Mouse (Mus musculus) ovary, adult 2 months (tissue): ENCODE results near the gene Oscar. TPM values are rescaled to one million over a fixed set of nuclear protein-coding genes. Genes with fewer than 3 reads are reported as not detected.

Source experiments
- polyA plus RNA-seq: library from polyadenylated mRNA; depleted of rRNA; stranded (reverse); fragments of >200 nt; gene quantifications from 2 replicates; pipeline ENCODE4 v1.2.3, GENCODE M21; 2012; rRNA removed

Oscar gene
- polyA plus RNA-seq: 0.66 and 1.5 TPM in 2 replicates

GRCm38 (mm10) chr7:3616057-3616388 is at the start of gene Oscar:
Gene Oscar (minus strand): TSS chr7:3616157.

DNA sequence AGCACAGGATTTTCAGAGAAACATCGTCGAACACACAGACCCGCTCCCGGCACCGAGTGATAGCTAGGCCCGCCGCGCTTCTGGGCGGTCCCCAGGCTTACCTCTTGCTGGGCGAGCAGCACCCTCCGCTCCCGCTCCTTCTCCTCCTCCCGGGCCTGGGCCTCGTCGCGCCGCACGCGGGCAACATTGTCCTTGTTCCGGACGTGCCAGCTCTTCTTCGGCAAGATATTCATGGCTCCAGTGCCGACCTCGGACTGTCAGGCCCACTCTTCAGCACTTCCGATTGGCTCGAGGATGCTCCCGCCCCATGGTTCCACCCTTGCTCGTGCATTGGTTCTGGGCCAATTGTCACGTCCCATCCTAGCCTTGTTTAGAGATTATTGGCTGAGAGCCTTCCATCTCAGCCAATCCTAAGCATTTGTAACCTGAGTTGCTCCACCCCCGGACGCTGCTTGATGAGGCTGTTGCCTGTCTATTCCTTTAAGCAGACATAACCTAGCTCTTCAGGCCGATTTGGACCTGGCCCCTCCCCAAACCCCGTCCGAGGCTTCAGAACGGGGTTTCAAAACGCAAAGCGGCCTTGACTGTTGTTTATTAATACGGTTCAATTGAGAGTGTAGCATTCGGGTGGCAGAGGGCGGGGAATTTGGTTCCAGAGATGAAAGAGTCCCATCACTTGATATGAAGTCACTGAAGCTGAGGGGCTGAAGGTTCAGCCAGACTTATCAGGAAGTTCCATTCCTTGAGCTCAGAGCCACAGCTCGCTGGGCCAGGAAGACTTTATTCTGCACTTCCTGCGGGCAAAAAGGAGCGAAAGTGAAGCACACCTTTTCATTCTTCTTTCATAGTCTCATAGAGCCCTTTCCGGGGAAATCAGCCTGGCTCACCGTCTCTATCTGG is 49.5 kb upstream of the Oscar start, which contains the start of gene Leng1:
Leng1 (minus strand) TSS at position 626 of the 900 bp plus-strand sequence.

DNA sequence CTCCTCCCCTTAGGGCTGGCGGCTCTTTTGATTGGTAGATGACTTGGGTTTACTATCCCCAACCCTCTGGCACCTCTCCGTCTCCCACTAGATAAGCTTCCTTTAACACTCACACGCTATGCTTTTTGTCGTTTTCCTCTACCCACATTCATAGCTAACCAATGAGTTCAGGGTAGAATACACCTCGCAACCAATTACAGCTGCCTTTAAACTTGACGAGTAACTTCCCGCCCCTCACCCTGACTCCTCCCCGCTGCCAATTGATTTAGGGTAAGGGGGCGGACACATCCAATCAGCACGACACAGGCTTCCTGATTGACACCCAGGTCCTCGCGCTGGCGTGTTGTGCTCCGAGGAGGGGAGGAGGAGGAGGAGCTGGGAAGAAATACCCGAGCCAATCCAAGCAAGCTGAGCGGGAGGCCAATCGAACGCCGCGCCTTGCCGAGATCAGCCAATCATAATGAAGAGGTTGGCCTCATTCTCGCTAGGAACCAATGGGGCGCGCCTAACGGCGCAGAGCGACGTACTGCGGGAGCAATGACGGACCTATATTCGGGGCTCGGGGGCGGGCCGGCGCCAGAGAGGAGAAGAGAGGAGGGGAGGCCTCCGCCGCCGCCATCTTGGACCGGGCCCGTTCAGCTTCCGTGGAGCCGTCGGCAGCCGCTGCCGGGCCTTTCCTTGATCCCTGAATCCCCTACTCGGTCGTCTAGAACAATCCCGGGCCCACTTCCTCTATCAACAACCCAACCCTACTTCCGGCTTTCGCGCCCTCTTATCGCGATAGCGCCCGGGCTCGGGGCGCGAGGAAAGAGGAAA is 28.9 kb upstream of the Oscar start, which contains the start of gene Cnot3:
Cnot3 (plus strand) TSS at position 597 of the 816 bp plus-strand sequence.

DNA sequence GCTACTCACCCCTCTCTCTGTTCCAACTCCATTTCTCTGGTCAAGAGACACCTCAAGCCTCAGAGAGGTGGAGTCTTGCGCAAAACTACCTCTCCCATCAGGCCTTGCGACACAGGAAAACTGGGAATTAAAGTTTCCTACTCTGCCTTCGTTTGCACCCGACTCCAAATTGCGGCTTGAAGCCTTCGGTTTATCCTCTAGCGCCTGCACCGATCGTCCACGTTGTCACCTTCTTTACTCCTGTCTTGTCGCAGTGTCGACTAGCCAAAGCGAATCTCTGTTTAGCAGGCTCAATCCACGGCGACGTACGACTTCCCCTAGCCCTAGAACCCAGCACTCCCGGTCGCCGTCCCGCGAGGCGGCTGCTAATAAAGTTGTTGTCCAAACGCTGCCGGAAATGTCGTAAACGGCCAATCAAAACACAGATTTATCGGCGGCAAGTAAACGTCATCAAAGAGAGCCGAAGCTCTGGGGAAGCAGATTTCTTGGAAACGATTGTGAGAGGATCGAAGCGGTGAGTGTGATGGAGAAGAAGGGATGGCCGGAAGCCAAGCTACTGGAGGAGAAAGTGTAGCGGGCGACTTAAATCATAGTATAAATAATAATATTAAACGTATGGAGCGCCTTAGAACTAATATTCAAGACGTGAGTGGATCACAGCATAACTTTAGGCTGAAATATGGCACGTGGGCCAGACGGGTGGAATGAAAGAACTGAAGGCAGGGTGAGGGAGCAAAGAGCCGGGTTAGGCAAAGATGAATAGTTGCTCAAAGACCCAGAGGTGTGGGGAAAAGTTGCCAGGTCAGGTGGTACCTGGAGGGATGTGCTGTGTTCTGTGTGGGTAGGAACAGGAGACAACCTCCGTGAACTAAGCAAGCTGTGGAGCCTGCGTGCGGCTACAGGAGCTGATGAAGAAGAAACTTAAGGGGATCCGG is 13.9 kb upstream of the Oscar start, which contains the start of the genes Tfpt and Prpf31:
Tfpt (minus strand) TSS at position 387 of the 935 bp plus-strand sequence.
Prpf31 (plus strand) TSS at position 443 of the 935 bp plus-strand sequence.

GRCm38 (mm10) chr7:3617242-3617995 is 1.5 kb upstream of the Oscar start, which contains the start of gene Ndufa3:
Gene Ndufa3 (plus strand): TSS chr7:3617373.

Other genes with a start within 250 kb of the Oscar start
- gene Cacng8, start 225.5 kb downstream of the Oscar start, polyA plus RNA-seq: 1.5 and 1.9 TPM in 2 replicates
- 0.32 and 0.77 TPM in 2 replicates for gene Cacng6, start 192.0 kb downstream of the Oscar start, polyA plus RNA-seq
- gene Tarm1, start 113.5 kb downstream of the Oscar start, polyA plus RNA-seq: not detected in 2 replicates
- 174 and 275 TPM in 2 replicates for gene Ndufa3, start 1.2 kb upstream of the Oscar start, polyA plus RNA-seq
- 7.0 and 8.9 TPM in 2 replicates for gene Tfpt, start 13.8 kb upstream of the Oscar start, polyA plus RNA-seq
- 48.3 and 48.8 TPM in 2 replicates for gene Prpf31, start 13.8 kb upstream of the Oscar start, polyA plus RNA-seq
- 70.9 and 95.3 TPM in 2 replicates for gene Cnot3, start 29.1 kb upstream of the Oscar start, polyA plus RNA-seq
- gene Leng1, start 49.7 kb upstream of the Oscar start, polyA plus RNA-seq: 4.2 and 4.5 TPM in 2 replicates
- 50.6 and 58.5 TPM in 2 replicates for gene Tmc4, start 61.4 kb upstream of the Oscar start, polyA plus RNA-seq
- gene Tsen34, start 76.7 kb upstream of the Oscar start, polyA plus RNA-seq: 210 and 216 TPM in 2 replicates
- 95.4 and 98.2 TPM in 2 replicates for gene Mboat7, start 77.4 kb upstream of the Oscar start, polyA plus RNA-seq
- gene Rps9, start 87.8 kb upstream of the Oscar start, polyA plus RNA-seq: 2,155 and 3,536 TPM in 2 replicates
- gene Pirb, start 104.2 kb upstream of the Oscar start, polyA plus RNA-seq: 10.0 and 10.1 TPM in 2 replicates
- 0.15 and 0.29 TPM in 2 replicates for gene Gm15448, start 209.5 kb upstream of the Oscar start, polyA plus RNA-seq
- 0.48 and 0.53 TPM in 2 replicates for gene Pira2, start 228.9 kb upstream of the Oscar start, polyA plus RNA-seq